Mouse (Mus musculus) cerebellum, adult 9-11 months (tissue): ENCODE data around the gene Rap2a.

Experiments
- DNase-seq: peaks from one replicate; pipeline ENCODE4 v3.0.0; 2022

Rap2a gene

DNA sequence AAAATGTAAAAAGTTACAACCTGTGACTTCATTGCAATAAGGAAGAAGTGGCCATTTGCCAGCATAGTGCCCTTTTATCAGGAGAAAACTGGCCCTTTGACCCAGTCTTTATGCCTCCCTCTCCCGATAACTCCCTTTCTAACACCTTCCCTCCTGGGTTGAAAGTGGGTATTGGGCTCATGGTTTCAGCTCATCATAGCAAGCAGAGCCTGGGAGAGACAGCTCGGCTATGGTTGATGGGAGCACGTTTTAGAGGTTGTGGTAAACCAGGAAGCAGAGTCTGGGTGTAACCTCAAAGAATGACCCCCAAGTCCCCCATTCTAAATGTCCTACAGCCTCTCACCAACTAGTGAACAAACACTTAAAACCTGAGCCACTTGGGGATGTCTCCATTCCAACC, 64.7 kb downstream of the Rap2a start:
- no peak for DNase-seq

DNA sequence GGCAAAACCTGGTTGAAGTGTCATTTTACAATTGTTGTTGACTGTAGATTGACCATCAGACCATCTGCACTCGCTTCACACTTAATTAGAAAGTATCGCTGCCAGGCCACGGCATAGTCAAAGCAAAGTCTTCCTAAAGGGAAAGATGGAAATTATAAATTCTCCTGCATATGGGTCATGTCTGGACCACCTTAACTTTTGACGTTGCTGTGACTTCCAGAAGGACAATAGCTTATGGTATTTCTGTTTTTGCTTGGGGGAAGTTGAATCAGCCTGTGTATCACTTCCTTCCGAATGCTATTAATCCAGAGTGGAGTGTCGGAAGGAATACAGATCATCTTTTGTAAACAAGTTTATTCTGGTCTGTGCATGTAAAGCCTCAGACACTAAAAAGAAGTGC, 65.6 kb downstream of the Rap2a start:
- no peak for DNase-seq

DNA sequence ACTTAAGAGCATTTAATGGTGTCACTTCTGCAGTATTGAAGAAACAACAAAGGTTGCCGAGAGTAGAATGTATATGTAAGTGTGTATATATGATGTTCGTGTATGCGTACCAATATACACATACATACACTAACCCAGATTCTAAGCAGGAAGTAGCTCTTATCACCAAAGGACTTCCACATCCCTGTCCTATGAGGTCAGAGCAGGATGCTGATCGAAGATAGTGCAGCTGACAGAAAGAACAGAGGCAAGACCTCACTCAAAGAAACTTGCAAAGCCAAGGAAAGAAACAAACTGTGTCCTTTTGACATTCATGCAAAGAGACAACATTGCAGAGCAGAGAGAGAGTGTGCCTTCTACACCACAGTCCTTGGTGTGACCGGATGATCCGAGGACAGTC, 66.3 kb downstream of the Rap2a start:
- no peak for DNase-seq

DNA sequence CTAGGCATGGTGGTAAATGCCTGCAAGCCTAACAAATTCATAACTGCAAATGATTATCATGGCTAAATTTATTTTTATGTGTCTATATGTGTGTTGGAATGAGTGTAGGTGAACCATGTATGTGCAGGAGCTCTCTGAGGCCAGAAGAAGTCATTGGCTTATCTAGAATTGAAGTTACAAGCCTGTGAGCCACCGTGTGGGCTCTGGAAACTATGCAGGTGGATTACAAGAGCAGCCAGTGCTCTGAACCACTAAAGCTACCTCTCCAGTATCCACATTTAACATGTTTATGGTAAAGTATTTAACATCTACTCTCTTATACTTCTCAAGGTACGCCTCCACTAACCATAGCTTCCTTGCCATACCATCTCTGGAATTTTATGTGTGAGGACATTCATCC, 66.7 kb downstream of the Rap2a start:
- DNase-seq = no peak
